Mouse (Mus musculus): ENCODE results near the gene Gm10375. TPM values are rescaled to one million over a fixed set of nuclear protein-coding genes. Genes with fewer than 3 reads are reported as not detected.
"Not testable (repeated sequence)": the region's sequence is repeated elsewhere in the genome, so short reads cannot be mapped to it uniquely, and the experiment has no call there.

Gm10375 gene
- not detected in 2 replicates for polyA plus RNA-seq (2015; fragmentation: Nextera tagmentation; extraction: Ambion mirVana)

DNA sequence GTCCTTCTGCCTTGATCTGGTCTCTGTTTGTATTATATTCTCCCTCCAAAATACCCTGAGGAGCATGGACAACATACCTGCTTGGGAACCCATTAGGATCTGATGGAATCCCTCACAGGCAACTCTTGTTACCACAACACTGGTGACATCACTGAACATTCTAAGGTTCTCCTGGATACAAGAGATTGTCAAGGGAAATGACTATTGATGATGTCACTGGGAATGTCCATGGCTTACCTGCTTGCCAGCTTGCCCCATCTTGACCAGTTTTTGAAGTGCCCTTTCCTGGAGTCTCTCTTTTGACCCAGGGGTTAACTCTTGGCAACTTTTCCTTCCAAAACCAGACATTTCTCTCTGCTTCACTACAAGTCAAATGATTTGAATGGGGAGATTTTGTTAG lies at the start of gene Gm10375:
Gm10375 (minus strand) TSS at position 101 of the 400 bp plus-strand sequence.
- H3K27ac ChIP-seq; H3K9me3 ChIP-seq (replicated peaks); H3K9ac ChIP-seq; H3K36me3 ChIP-seq; H3K27me3 ChIP-seq; H3K4me2 ChIP-seq; H3K4me3 ChIP-seq (replicated peaks); ATAC-seq (replicated peaks; ENCODE audit: low FRiP score); H3K4me1 ChIP-seq: not testable (repeated sequence)

DNA sequence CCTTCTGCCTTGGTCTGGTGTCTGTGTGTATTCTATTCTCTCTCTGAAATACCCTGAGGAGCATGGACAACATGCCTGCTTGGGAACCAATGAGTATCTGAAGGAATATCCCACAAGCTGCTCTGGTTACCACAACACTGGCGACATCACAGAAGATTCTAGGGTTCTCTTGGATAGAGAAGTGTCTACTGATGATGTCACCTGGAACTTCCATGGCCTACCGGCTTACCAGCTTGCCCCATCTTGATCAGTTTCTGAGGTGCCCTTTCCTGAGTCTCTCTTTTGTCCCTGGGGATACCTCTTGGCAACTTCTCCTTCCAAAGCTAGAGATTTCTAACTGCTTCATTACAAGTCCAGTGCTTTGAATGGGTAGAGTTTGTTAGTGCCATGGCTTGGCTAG lies 28.8 kb downstream of the Gm10375 start, which contains the start of gene Gm17654:
Gm17654 (minus strand) TSS at position 101 of the 400 bp plus-strand sequence.
- not testable (repeated sequence) for H3K27me3 ChIP-seq; ATAC-seq (replicated peaks; ENCODE audit: low FRiP score); H3K9me3 ChIP-seq (replicated peaks); H3K27ac ChIP-seq; H3K36me3 ChIP-seq; H3K4me1 ChIP-seq; H3K9ac ChIP-seq; H3K4me3 ChIP-seq (replicated peaks); H3K4me2 ChIP-seq
- 94% methylated on average over 1 of the region's 2 CpGs for WGBS

DNA sequence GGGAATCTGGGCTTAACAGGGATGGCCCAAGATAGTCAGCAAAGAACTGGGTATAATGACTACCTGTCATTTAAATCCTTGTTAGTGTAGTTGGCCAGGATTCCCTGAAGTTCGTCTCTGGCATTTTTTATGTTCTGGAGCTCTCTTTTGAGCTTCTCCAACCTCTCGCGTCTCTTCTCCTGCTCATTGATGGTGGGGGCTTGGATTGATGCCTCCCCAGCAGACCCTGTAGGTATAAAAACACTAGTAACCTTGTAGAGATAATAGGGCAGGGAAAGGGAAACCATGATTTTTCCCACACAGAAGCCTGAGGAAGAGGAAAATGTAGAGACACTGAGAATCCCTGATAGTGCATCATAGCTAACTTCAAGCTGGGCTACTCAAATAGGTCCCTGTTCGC lies 29.8 kb downstream of the Gm10375 start:
- not testable (repeated sequence) for H3K9me3 ChIP-seq (replicated peaks); H3K4me2 ChIP-seq; ATAC-seq (replicated peaks; ENCODE audit: low FRiP score); H3K27me3 ChIP-seq; H3K27ac ChIP-seq; H3K9ac ChIP-seq; H3K4me1 ChIP-seq; H3K4me3 ChIP-seq (replicated peaks); H3K36me3 ChIP-seq
- WGBS: 75% methylated on average over 4 of the region's 4 CpGs

Other genes with a start within 250 kb of the Gm10375 start
- gene Gm8138, start 191.7 kb downstream of the Gm10375 start, polyA plus RNA-seq (2015; fragmentation: Nextera tagmentation; extraction: Ambion mirVana): not detected in 2 replicates
- not detected in 2 replicates for gene Gm5799, start 64.4 kb downstream of the Gm10375 start, polyA plus RNA-seq (2015; fragmentation: Nextera tagmentation; extraction: Ambion mirVana)
- gene Gm17654, start 28.9 kb downstream of the Gm10375 start, polyA plus RNA-seq (2015; fragmentation: Nextera tagmentation; extraction: Ambion mirVana): not detected in 2 replicates
- not detected in 2 replicates for gene Gm8165, start 69.2 kb upstream of the Gm10375 start, polyA plus RNA-seq (2015; fragmentation: Nextera tagmentation; extraction: Ambion mirVana)
- 1.00 and 1.3 TPM in 2 replicates for gene Gm7324, start 89.8 kb upstream of the Gm10375 start, polyA plus RNA-seq (2015; fragmentation: Nextera tagmentation; extraction: Ambion mirVana)
- not detected in 2 replicates for gene Gm16506, start 119.5 kb upstream of the Gm10375 start, polyA plus RNA-seq (2015; fragmentation: Nextera tagmentation; extraction: Ambion mirVana)
- gene Gm6526, start 139.9 kb upstream of the Gm10375 start, polyA plus RNA-seq (2015; fragmentation: Nextera tagmentation; extraction: Ambion mirVana): not detected in 2 replicates
- not detected in 2 replicates for gene Gm8180, start 176.7 kb upstream of the Gm10375 start, polyA plus RNA-seq (2015; fragmentation: Nextera tagmentation; extraction: Ambion mirVana)